Mouse (Mus musculus) forebrain, embryonic 10.5 days (tissue): ENCODE results near the gene Erap1. TPM values are rescaled to one million over a fixed set of nuclear protein-coding genes. Genes with fewer than 3 reads are reported as not detected.
"Not testable (repeated sequence)": the region's sequence is repeated elsewhere in the genome, so short reads cannot be mapped to it uniquely, and the experiment has no call there.

ENCODE experiments used
- DNase-seq: peaks from one replicate; pipeline ENCODE4 v3.0.0-alpha.2; 2017; ENCODE audit warnings: low spot score; ENCODE audit errors: extremely low spot score
- H3K27ac ChIP-seq: fragments of 300-500 bp; sonication (generic); 2 replicates; pipeline ENCODE4 v1.5.1; 2016; ENCODE audit warnings: mild to moderate bottlenecking
- H3K27me3 ChIP-seq: fragments of 300-500 bp; sonication (generic); 2 replicates; pipeline ENCODE4 v1.6.1; 2016; ENCODE audit warnings: mild to moderate bottlenecking; ENCODE audit not compliant: poor library complexity, severe bottlenecking
- H3K36me3 ChIP-seq: fragments of 300-500 bp; sonication (generic); replicated peaks from 2 replicates; pipeline ENCODE4 v1.6.1; 2016; ENCODE audit warnings: mild to moderate bottlenecking, moderate library complexity
- H3K4me1 ChIP-seq: fragments of 300-500 bp; sonication (generic); 2 replicates; pipeline ENCODE4 v1.6.1; 2016
- H3K4me3 ChIP-seq: fragments of 300-500 bp; sonication (generic); 2 replicates; pipeline ENCODE4 v1.5.1; 2016; ENCODE audit warnings: mild to moderate bottlenecking, moderate library complexity
- H3K9me3 ChIP-seq: fragments of 300-500 bp; sonication (generic); 2 replicates; pipeline ENCODE4 v1.6.1; 2016; ENCODE audit warnings: mild to moderate bottlenecking, moderate library complexity
- WGBS: fragments of 180-500 bp; shearing (Covaris S2); methylation state at CpG from one replicate; pipeline ENCODE4 v1.1.7; 2016; 5-methylcytosine and 5-hydroxymethylcytosine counted together
- polyA plus RNA-seq: library from polyadenylated mRNA; unstranded; fragments of >200 nt; fragmentation: Nextera tagmentation; extraction: Ambion mirVana; gene quantifications from 2 replicates; pipeline ENCODE4 v1.2.1, GENCODE M21; 2016

Erap1 gene
- polyA plus RNA-seq = 2.9 and 3.8 TPM in 2 replicates

DNA sequence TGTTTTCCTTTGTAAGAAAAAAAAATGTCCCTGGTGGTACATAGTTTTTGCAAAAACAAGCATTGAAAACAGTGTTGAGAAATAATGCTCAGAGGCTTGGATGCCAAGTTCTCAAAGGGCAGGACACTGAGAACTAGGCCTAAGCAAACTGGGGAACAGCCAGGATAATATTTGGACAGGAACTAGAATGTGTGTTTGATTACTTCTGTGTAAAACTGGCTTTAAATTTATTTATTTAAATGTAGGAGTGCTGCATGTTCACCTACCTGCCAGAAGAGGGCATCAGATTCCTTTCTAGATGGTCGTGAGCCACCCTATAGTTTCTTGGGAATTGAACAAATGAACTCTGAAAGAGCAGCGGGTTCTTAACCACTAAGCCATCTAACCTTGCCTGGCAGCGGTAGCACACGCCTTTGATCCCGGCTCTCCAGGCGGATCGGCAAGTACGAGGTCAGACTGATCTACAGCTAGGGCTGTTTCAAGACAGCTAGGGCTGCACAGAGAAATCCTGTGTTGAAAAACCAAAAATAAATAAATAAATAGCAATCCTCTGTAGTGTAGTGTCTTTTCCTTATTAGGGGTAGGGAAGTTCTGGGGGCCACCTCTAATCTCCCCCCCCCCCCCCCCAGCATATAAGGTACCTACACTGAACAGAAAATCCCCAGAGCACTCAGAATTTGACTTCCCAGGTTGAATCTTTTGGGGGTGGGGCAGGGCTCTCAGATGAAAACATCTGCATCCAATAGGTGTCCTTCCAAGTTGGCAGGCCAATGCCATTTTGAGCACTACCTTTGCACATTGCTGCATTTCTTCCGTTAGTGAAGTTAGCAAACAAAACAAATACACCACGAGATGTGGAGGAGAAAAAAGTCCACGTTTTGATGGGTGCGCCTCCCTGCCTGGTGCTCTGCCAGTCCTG is at the start of gene Erap1:
Erap1 (plus strand) TSS at position 776 of the 919 bp plus-strand sequence.
- no peaks in the 10 kb centered on the region for H3K9me3 ChIP-seq
- peak within 1 kb of the TSS; percentile 81 for H3K4me3 ChIP-seq
- H3K27ac ChIP-seq = peak within 1 kb of the TSS; percentile 95
- no peaks in the 10 kb centered on the region for H3K27me3 ChIP-seq
- 2% methylated on average over 12 of the region's 12 CpGs for WGBS
- DNase-seq = peak; percentile 42
- no peaks in the 10 kb centered on the region for H3K36me3 ChIP-seq
- H3K4me1 ChIP-seq = peaks cover 14% of the 10 kb centered on the region

DNA sequence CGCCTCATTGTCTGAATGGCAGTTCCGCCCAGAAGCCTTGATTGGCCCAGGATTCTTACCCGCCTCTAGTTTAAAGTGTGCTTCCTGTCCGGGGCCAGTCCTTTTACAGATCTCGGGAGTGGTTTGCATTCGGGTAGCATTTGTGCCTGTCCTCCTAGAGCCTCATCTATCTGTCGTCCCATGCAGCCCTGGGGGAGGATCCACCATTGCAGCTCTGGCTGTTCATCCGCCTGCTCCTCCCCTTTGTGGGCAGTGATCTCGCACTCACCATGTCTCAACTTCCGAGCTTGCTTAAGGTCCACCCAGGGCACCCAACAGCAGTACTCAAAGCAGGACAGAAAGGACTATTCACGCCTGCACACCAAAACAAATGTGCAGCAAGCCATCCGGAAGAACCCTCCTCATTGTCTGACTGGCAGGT is 48.0 kb upstream of the Erap1 start:
- 64% methylated on average over 12 of the region's 12 CpGs for WGBS
- not testable (repeated sequence) for H3K9me3 ChIP-seq, H3K27ac ChIP-seq

DNA sequence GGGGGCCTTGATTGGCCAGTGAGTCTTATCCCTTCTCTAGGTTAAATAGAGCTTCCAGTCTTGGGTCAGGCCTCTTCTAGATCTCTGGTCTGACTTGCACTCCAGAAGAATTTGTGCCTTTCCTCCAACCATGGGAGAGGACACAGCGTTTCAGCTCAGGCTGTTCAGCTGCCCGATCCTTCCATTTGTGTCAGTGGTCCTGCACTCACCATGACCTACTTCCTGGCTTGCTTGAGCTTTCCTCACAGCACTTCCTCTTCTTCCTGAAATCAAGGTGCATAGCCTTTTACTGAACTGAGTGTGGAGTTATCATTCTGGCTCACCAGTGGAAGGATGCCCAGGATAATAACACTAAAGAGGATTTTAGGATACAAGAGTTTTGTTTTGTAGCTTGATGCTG is 47.5 kb upstream of the Erap1 start:
- H3K4me1 ChIP-seq, DNase-seq, H3K36me3 ChIP-seq, H3K27ac ChIP-seq, H3K27me3 ChIP-seq, H3K4me3 ChIP-seq, H3K9me3 ChIP-seq: not testable (repeated sequence)
- WGBS = 73% methylated on average over 2 of the region's 2 CpGs

More for the DNA sequence above, 48.0 kb upstream of the Erap1 start:
- H3K27me3 ChIP-seq, H3K36me3 ChIP-seq, H3K4me3 ChIP-seq, H3K4me1 ChIP-seq, DNase-seq: not testable (repeated sequence)

GRCm38 (mm10) chr13:74597022-74597421 is 42.3 kb upstream of the Erap1 start:
- not testable (repeated sequence) for H3K36me3 ChIP-seq, H3K27me3 ChIP-seq, H3K27ac ChIP-seq, H3K9me3 ChIP-seq, H3K4me3 ChIP-seq, H3K4me1 ChIP-seq, DNase-seq
- WGBS = 87% methylated on average over 2 of the region's 2 CpGs

DNA sequence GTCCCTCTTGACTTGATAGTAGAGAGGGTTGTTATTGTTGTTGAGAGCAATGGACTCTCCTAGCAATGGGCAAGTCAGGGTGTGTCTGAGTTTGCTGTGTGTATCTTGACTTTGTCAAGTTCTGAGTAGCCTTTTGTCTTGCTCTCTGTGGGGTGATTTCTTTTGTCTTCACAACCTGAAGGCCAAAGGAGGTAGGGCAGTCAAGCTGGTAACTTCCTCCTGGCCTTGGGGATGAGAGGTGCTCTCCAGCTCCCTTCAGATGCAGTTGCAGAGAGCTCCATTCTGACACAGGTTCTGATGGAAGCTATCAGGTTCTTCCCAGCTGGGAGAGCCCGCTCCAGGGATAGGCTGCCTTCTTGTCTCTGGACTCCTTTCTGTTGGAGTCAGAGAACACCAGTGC is 37.6 kb upstream of the Erap1 start:
- not testable (repeated sequence) for H3K27ac ChIP-seq, H3K4me3 ChIP-seq, DNase-seq, H3K4me1 ChIP-seq, H3K27me3 ChIP-seq
- peaks cover 17% of the 10 kb centered on the region for H3K9me3 ChIP-seq
- H3K36me3 ChIP-seq = peaks cover 24% of the 10 kb centered on the region
- 94% methylated on average over 1 of the region's 1 CpGs for WGBS

GRCm38 (mm10) chr13:74617163-74618019 is 22.0 kb upstream of the Erap1 start:
- H3K27me3 ChIP-seq, H3K36me3 ChIP-seq, H3K9me3 ChIP-seq, H3K4me1 ChIP-seq: not testable (repeated sequence)
- peak overlapping the region; percentile 86 for H3K27ac ChIP-seq
- H3K4me3 ChIP-seq = peak overlapping the region; percentile 57
- DNase-seq = peak; percentile 66
- WGBS = 10% methylated on average over 22 of the region's 22 CpGs

GRCm38 (mm10) chr13:74632327-74632726 is 7.0 kb upstream of the Erap1 start:
- Histone ChIP-seq H3K4me3 (no peak overlapping the region), H3K27ac (no peak overlapping the region), H3K9me3 (no peaks in the 10 kb centered on the region), H3K4me1 (no peaks in the 10 kb centered on the region), H3K36me3 (no peaks in the 10 kb centered on the region), H3K27me3 (no peaks in the 10 kb centered on the region)
- DNase-seq = no peak
- WGBS = 80% methylated on average over 1 of the region's 1 CpGs

- no peak for DNase-seq
- WGBS = 85% methylated on average over 3 of the region's 3 CpGs
- no peaks in the 10 kb centered on the region for H3K9me3 ChIP-seq
- H3K4me1 ChIP-seq = no peaks in the 10 kb centered on the region
- H3K4me3 ChIP-seq = no peak overlapping the region
- no peak overlapping the region for H3K27ac ChIP-seq
- no peaks in the 10 kb centered on the region for H3K27me3 ChIP-seq
- no peaks in the 10 kb centered on the region for H3K36me3 ChIP-seq
Observed at GRCm38 (mm10) chr13:74632857-74633256, 6.5 kb upstream of the Erap1 start.

DNA sequence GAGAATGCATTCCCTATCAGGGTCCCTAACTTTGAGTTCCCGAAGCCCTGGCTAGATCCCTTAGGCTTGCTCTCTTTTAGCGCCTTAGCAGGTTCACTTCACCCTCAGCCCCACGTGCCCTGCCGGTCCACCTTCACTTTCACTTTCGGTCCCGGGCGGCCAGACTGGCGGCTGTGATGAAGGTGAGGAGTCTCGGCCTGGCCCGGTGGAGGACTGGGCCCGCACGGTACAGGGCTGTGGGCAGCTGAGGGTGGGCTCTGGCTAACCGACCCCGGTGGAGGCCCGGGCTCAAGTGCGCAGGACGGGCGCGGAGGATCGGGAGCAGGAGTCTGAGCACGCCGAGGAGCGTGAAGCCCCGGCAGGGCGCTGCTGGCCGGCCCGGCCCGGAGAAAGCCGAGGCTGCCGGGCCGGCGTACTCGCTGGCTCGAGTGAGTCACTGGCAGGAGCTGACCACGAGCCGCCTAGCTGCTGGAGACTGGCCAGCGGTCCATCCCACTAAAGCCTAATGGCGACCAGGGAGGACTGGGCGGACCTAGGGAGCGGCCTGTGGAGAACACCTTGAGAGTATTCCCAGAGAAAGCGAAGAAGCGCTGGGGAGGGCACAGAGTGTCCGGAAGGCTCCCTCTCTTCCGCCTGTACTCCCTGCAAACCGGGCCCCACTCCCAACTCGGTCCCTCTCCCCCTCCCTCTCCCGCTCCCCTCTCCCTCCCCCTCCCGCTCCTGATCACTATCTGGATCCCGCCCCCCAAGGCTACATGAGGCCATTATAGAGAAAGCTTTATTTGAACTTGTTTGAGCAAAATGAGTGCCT is 549 bp downstream of the Erap1 start:
- Histone ChIP-seq H3K36me3 (no peaks in the 10 kb centered on the region), H3K27ac (peak overlapping the region; percentile 95), H3K27me3 (no peaks in the 10 kb centered on the region), H3K4me1 (peaks cover 14% of the 10 kb centered on the region), H3K4me3 (peak overlapping the region; percentile 81), H3K9me3 (no peaks in the 10 kb centered on the region)
- DNase-seq = peak; percentile 75
- WGBS = under 1% methylated on average over 45 of the region's 49 CpGs

- not testable (repeated sequence) for DNase-seq, H3K9me3 ChIP-seq, H3K36me3 ChIP-seq, H3K27me3 ChIP-seq
- Histone ChIP-seq H3K4me3 (peak overlapping the region; percentile 81), H3K4me1 (peaks cover 14% of the 10 kb centered on the region), H3K27ac (peak overlapping the region; percentile 95; the same call in 1 of the 2 replicates)
- 57% methylated on average over 3 of the region's 3 CpGs for WGBS
Observed at GRCm38 (mm10) chr13:74640523-74640920, 1.2 kb downstream of the Erap1 start.

GRCm38 (mm10) chr13:74695497-74696193 is 56.3 kb downstream of the Erap1 start:
- WGBS = 84% methylated on average over 5 of the region's 5 CpGs

DNA sequence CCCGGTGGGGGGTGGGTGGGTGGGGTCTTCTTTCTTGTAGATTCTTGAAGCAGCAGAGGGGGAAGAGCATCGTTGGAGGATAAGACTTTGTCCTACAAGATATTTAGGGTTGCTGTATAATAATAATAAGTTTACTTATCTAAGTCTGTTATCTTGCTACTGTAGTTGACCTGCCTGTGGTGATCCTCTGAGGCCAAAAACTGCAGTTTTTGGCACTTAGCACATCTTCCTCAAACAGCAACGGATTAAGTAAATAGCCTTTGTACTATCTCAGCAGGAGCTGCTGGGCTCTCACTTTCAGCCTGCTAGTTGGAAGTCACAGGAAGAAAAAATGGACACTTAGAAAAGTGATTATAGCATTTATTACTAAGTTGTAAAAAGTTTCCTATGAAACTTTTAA is 56.9 kb downstream of the Erap1 start:
- no peak overlapping the region for H3K27ac ChIP-seq
- no peak overlapping the region for H3K4me3 ChIP-seq
- H3K9me3 ChIP-seq = no peaks in the 10 kb centered on the region
- H3K4me1 ChIP-seq = no peaks in the 10 kb centered on the region
- H3K36me3 ChIP-seq = no peaks in the 10 kb centered on the region
- no peaks in the 10 kb centered on the region for H3K27me3 ChIP-seq
- no peak for DNase-seq
- whole genome bisulfite sequencing = 63% methylated on average over 3 of the region's 3 CpGs

More at GRCm38 (mm10) chr13:74695497-74696193, 56.3 kb downstream of the Erap1 start:
- H3K27me3 ChIP-seq = no peaks in the 10 kb centered on the region
- no peaks in the 10 kb centered on the region for H3K36me3 ChIP-seq
- H3K4me3 ChIP-seq = no peak overlapping the region
- no peak overlapping the region for H3K27ac ChIP-seq
- H3K9me3 ChIP-seq = no peaks in the 10 kb centered on the region
- H3K4me1 ChIP-seq = no peaks in the 10 kb centered on the region
- DNase-seq = no peak
